Mouse (Mus musculus) CH12.LX (cell line): ENCODE results near the gene Gm5767.

Experiments used
- CHD2 ChIP-seq: IDR thresholded peaks from 2 replicates; pipeline ENCODE4 v1.6.1; 2011; ENCODE audit warnings: low read length, improper control_type of control experiment
- CTCF ChIP-seq, 2 experiments: IDR thresholded peaks in 1 of 2; conservative IDR thresholded peaks in 1 of 2; 2 replicates each; pipeline ENCODE4 v1.5.1; 2011 to 2012; ENCODE audit warnings: low read depth in 2 of 2, low read length in 2 of 2, improper control_type of control experiment in 1 of 2, inconsistent platforms in 1 of 2, mild to moderate bottlenecking in 1 of 2, moderate library complexity in 1 of 2
- KAT2A ChIP-seq: IDR thresholded peaks from 2 replicates; pipeline ENCODE4 v1.6.1; 2012; ENCODE audit warnings: low read length, improper control_type of control experiment, inconsistent platforms; ENCODE audit not compliant: insufficient replicate concordance
- MXI1 ChIP-seq: IDR thresholded peaks from 2 replicates; pipeline ENCODE4 v1.6.1; 2011; ENCODE audit warnings: mild to moderate bottlenecking, low read depth, low read length, improper control_type of control experiment
- POLR2A ChIP-seq: IDR thresholded peaks from 2 replicates; pipeline ENCODE4 v1.6.1; 2011; ENCODE audit warnings: low read depth, mild to moderate bottlenecking, improper control_type of control experiment, low read length
- POLR2AphosphoS2 ChIP-seq: IDR thresholded peaks from 2 replicates; pipeline ENCODE4 v1.6.1; 2011; ENCODE audit warnings: low read depth, low read length, improper control_type of control experiment
- RCOR1 ChIP-seq: conservative IDR thresholded peaks from 2 replicates; pipeline ENCODE4 v1.6.1; 2012; ENCODE audit warnings: low read depth, mild to moderate bottlenecking, inconsistent platforms, low read length, improper control_type of control experiment

DNA sequence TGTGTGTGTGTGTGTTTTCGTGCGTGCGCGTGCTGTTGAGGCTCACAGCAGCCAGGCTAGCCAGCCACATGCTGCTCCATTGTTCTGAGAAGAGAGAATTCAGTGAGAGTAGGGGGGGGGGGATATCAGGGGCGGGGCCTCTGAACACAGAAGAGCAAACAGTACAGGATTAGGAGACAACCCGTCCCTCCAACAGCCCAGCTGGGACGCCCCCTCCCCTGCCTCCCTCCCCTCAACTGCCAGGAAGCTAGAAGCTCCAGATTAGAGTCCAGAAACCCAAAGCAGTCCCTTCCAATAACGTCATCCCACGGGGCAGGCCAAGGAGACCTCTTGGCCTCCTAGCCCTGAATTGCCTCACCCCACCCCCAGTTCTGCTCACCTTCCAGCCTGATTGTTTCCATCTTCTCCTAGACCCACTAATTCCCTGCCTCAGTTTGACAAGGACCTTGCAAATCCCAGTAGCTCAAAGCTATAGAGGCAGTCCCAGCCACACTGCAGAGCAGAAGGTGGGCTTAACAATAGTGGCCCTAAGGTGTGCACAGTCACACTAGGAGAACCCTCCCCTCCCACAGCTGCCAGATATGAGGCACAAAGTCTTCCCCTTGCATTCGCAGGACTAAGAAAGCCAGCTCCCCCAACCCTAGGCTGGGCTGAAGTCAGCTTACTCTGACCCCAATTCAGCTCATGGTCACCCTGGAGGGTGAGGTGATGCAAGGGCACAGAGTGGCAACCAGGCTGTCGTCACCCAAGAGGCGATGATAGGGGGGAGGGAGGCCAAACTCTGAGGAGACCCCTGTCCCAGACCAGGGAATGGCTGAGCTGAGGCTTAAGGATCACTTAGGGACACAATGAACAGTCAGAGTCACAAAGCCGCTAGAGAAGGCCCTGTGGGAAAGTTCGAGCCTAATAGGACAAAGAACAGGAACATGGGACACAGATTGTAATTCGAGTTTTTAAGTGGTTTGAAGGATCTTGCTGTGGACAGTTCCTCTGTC lies 10.2 kb upstream of the Gm5767 start:
- no peak for TF ChIP-seq RCOR1
- no peak for TF ChIP-seq POLR2AphosphoS2
- TF ChIP-seq KAT2A: no peak
- TF ChIP-seq MXI1: no peak
- no peak for TF ChIP-seq CTCF (conservative IDR thresholded peaks at IDR 0.05 in 1 of 2, IDR thresholded peaks at IDR 0.05 in 1 of 2; ENCODE audit: low read depth in 2 of 2, low read length in 2 of 2)
- TF ChIP-seq CHD2: no peak
- no peak for TF ChIP-seq POLR2A
